Mouse (Mus musculus) G1E (cell line): Measurements from ENCODE around the gene Mfsd4a.

Experiments
- CTCF ChIP-seq: IDR thresholded peaks from 2 replicates; pipeline ENCODE4 v1.5.1; 2012; ENCODE audit warnings: low read depth, low read length, inconsistent platforms, mixed read lengths
- TAL1 ChIP-seq: conservative IDR thresholded peaks from 2 replicates; pipeline ENCODE4 v1.6.1; 2012; ENCODE audit warnings: low read depth, low read length, inconsistent platforms, mixed read lengths

DNA sequence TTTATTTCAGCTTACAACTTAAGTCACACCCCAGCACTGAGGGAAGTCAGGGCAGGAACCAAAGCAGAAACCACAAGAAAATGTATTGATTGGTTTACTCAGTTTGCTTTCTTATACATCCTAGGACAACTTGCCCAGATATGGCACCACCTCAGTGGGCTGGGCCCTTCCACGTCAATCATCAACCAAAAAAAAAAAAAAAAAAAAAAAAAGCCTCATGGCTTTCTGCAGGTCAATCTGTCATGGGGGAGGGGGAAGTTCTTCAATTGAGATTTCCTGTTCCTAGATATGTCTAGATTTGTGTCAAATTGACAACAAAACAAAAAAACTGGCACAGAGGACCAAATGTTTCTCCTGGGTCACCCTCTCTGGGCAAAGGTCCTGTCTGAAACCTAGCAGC lies 30.2 kb upstream of the Mfsd4a start:
- TF ChIP-seq CTCF (no peak), TAL1 (no peak)
